Mouse (Mus musculus) limb, embryonic 12.5 days (tissue): ENCODE measurements around the gene Kat6b. TPM values are rescaled to one million over a fixed set of nuclear protein-coding genes. Genes with fewer than 3 reads are reported as not detected.

Experiments
- ATAC-seq: fragments of 200-750 bp; cut with Nextera tagmentation; 2 replicates; pipeline ENCODE4 v1.8.0; 2017; ENCODE audit warnings: low read depth, moderate TSS enrichment; ENCODE audit not compliant: insufficient number of reproducible peaks, insufficient read depth, low FRiP score, low TSS enrichment
- H3K27ac ChIP-seq: fragments of 300-500 bp; sonication (generic); 2 replicates; pipeline ENCODE4 v1.5.1; 2016; ENCODE audit warnings: mild to moderate bottlenecking, moderate library complexity
- H3K27me3 ChIP-seq: fragments of 300-500 bp; sonication (generic); 2 replicates; pipeline ENCODE4 v1.6.1; 2016; ENCODE audit warnings: mild to moderate bottlenecking, moderate library complexity
- H3K36me3 ChIP-seq: fragments of 300-500 bp; sonication (generic); 2 replicates; pipeline ENCODE4 v1.6.1; 2016; ENCODE audit warnings: mild to moderate bottlenecking, moderate library complexity
- H3K4me1 ChIP-seq: fragments of 300-500 bp; sonication (generic); replicated peaks from 2 replicates; pipeline ENCODE4 v1.6.1; 2016
- H3K4me2 ChIP-seq: fragments of 300-500 bp; sonication (generic); 2 replicates; pipeline ENCODE4 v1.6.1; 2016; ENCODE audit warnings: mild to moderate bottlenecking, moderate library complexity
- H3K4me3 ChIP-seq: fragments of 300-500 bp; sonication (generic); replicated peaks from 2 replicates; pipeline ENCODE4 v1.5.1; 2016; ENCODE audit warnings: mild to moderate bottlenecking
- H3K9ac ChIP-seq: fragments of 300-500 bp; sonication (generic); replicated peaks from 2 replicates; pipeline ENCODE4 v1.6.1; 2016; ENCODE audit warnings: mild to moderate bottlenecking, moderate library complexity
- H3K9me3 ChIP-seq: fragments of 300-500 bp; sonication (generic); 2 replicates; pipeline ENCODE4 v1.6.1; 2016; ENCODE audit warnings: mild to moderate bottlenecking, moderate library complexity
- WGBS: fragments of 180-500 bp; shearing (Covaris S2); methylation state at CpG from one replicate; pipeline ENCODE4 v1.1.7; 2016; 5-methylcytosine and 5-hydroxymethylcytosine counted together
- polyA plus RNA-seq: library from polyadenylated mRNA; unstranded; fragments of >200 nt; fragmentation: Nextera tagmentation; extraction: Ambion mirVana; gene quantifications from 2 replicates; pipeline ENCODE4 v1.2.1, GENCODE M21; 2016

The Kat6b gene
- polyA plus RNA-seq, 1 experiment from 2014 or later, result 31.3 TPM

DNA sequence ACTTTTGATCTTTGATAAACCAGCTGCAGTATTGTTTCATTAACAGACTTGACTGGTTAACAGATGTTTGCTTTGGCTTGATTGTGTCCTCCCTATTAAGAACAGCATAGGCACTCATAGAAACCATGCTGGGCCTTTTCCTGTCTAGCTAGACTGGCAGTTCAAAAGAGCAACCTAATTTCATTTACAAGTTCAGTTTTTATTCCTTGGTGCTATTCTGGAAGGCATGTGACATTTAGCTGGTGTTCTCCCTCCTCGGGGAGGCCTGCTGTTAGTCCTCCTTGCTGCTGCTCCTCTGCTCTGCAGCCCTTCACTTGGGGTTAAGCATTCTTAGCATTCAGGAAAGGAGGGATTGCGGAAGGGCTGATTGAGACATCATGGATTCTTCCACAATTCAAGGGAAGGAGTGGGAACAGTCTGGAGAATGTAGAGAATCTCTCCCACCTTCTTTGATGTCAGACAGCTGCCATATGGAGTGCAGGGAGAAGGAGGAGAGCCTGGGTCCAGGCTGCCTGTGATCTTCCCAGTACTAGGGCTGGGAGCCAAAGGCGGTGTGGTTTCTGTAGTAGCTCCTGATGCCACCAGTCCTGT, 42.7 kb downstream of the Kat6b start:
- Histone ChIP-seq H3K36me3 (peaks cover 14% of the 10 kb centered on the region), H3K9ac (no peak overlapping the region), H3K4me2 (no peak overlapping the region; the same call in 1 of the 2 replicates), H3K4me3 (no peak overlapping the region), H3K27ac (peak overlapping the region; percentile 60), H3K9me3 (no peaks in the 10 kb centered on the region), H3K27me3 (no peaks in the 10 kb centered on the region), H3K4me1 (peaks cover 59% of the 10 kb centered on the region)
- no peak for ATAC-seq
- 25% methylated on average over 3 of the region's 3 CpGs for WGBS

DNA sequence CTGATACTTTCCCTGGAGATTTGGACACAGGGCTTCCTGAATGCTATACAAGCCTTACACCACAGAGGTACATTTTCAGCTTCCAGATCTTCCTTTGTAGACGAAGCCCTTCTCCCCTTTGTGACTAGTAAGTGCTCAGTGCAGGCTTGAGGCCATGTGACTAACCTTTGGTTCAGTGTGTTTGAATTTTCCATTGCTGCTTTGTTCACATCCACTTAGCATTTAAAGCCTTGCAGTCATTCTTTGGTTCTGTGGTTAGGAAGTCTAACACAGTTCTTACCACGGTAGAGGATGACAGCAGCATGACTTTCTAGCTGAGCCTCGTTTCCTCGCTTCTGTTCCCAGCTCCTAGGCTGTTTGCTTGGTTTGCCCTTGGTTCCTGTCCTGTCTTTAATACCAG, 44.4 kb downstream of the Kat6b start:
- Histone ChIP-seq H3K27ac (no peak overlapping the region), H3K4me2 (no peak overlapping the region), H3K4me3 (no peak overlapping the region), H3K9ac (no peak overlapping the region), H3K4me1 (peaks cover 53% of the 10 kb centered on the region), H3K27me3 (no peaks in the 10 kb centered on the region), H3K9me3 (no peaks in the 10 kb centered on the region), H3K36me3 (peaks cover 8% of the 10 kb centered on the region)
- 77% methylated on average over 4 of the region's 4 CpGs for WGBS
- ATAC-seq, result no peak

- WGBS, result 59% methylated on average over 4 of the region's 4 CpGs
- no peak overlapping the region for H3K4me3 ChIP-seq
- ATAC-seq, result no peak
- no peak overlapping the region for H3K9ac ChIP-seq
- H3K4me1 ChIP-seq, result peaks cover 23% of the 10 kb centered on the region
- peaks cover 26% of the 10 kb centered on the region for H3K36me3 ChIP-seq
- no peak overlapping the region for H3K27ac ChIP-seq
- no peaks in the 10 kb centered on the region for H3K27me3 ChIP-seq
- H3K4me2 ChIP-seq, result no peak overlapping the region
- no peaks in the 10 kb centered on the region for H3K9me3 ChIP-seq
These were observed 52.3 kb downstream of the Kat6b start for GRCm38 (mm10) chr14:21533566-21533965.

DNA sequence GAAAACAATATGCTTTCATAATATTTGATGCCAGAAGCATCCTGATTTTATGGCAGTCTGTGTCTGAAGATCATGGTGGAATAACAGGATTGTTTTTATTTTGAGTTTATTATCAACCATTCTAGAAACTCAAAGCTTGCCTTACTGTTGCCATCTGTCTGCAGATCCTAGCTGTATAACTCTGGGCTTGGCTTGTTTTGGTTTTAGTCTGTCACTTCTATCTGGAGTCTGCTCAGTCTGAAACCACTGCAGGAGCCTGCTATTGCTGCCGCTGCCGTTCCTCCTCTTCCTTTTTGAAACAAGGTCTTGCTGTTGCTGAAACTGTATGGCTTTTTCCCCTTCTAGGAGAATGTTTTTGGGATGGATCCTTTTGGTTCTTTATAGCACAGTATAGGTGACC, 52.8 kb downstream of the Kat6b start:
- H3K27me3 ChIP-seq, result no peaks in the 10 kb centered on the region
- no peak for ATAC-seq

GRCm38 (mm10) chr14:21534542-21535272, 53.5 kb downstream of the Kat6b start:
- ATAC-seq, result no peak
- Histone ChIP-seq H3K9ac (no peak overlapping the region), H3K27me3 (no peaks in the 10 kb centered on the region), H3K9me3 (no peaks in the 10 kb centered on the region), H3K27ac (no peak overlapping the region), H3K4me3 (no peak overlapping the region), H3K4me1 (peaks cover 19% of the 10 kb centered on the region), H3K4me2 (no peak overlapping the region), H3K36me3 (peaks cover 21% of the 10 kb centered on the region)
- 82% methylated on average over 11 of the region's 11 CpGs for WGBS

More for the DNA sequence above, 52.8 kb downstream of the Kat6b start:
- Histone ChIP-seq H3K4me1 (peaks cover 23% of the 10 kb centered on the region), H3K27ac (no peak overlapping the region), H3K4me2 (no peak overlapping the region), H3K9me3 (no peaks in the 10 kb centered on the region), H3K9ac (no peak overlapping the region), H3K36me3 (peaks cover 26% of the 10 kb centered on the region), H3K4me3 (no peak overlapping the region)
- WGBS, result 76% methylated on average over 2 of the region's 2 CpGs

GRCm38 (mm10) chr14:21536485-21537181, 55.4 kb downstream of the Kat6b start:
- no peak overlapping the region for H3K27ac ChIP-seq
- H3K4me2 ChIP-seq, result no peak overlapping the region
- H3K9me3 ChIP-seq, result 0 out of 2 replicates have a peak, but pooled peaks cover 3% of the 10 kb centered on the region
- 82% methylated on average over 11 of the region's 11 CpGs for WGBS
- no peak for ATAC-seq
- no peak overlapping the region for H3K4me3 ChIP-seq
- H3K36me3 ChIP-seq, result peaks cover 26% of the 10 kb centered on the region
- H3K27me3 ChIP-seq, result no peaks in the 10 kb centered on the region
- H3K9ac ChIP-seq, result no peak overlapping the region
- peaks cover 19% of the 10 kb centered on the region for H3K4me1 ChIP-seq

DNA sequence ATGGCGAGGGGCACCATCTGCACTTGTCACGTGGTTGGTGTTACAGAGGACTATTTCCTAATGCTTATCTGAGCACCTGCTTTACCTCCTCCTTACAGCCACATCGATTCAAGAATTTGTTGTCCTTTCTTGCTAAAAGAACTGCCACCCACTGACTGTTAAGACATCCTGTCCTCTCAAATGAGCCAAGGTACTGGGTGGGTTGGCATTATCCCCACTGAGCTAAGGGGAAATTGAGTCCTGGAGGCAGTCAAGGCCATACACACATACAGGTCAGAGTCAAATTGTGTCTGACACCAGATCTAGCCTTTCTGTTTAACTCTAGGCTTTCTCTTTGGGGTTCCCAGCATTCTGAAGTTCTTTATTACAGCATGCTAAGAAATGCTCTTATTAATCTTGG, 56.6 kb downstream of the Kat6b start:
- Histone ChIP-seq H3K27me3 (no peaks in the 10 kb centered on the region), H3K36me3 (peaks cover 37% of the 10 kb centered on the region), H3K9ac (no peak overlapping the region), H3K9me3 (peaks cover 8% of the 10 kb centered on the region; the same call in 1 of the 2 replicates), H3K4me3 (no peak overlapping the region), H3K27ac (no peak overlapping the region), H3K4me1 (peaks cover 13% of the 10 kb centered on the region), H3K4me2 (no peak overlapping the region)
- ATAC-seq, result no peak
- WGBS, result 89% methylated on average over 3 of the region's 3 CpGs

DNA sequence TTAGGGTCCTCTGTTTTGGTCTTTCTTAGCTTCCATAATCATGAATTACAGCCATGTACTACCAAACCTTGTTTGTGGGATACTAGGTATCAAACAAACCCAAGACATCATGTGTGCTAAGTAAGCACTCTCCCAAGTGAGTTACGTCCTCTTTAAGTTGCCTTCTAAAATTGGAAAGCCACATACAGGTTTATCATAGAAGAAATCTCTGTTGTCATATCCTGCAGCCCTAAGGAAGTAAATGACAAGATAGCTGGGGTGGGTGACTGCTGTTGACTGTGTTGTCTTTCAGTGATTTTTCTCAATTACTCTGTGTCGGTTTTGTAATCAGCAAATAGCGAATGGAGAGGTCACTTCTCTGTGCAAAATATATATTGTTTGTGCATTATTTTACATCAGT, 58.5 kb downstream of the Kat6b start:
- no peak overlapping the region for H3K4me2 ChIP-seq
- peaks cover 5% of the 10 kb centered on the region; the same call in 1 of the 2 replicates for H3K4me1 ChIP-seq
- no peak for ATAC-seq
- no peak overlapping the region for H3K9ac ChIP-seq
- peaks cover 8% of the 10 kb centered on the region; the same call in 1 of the 2 replicates for H3K9me3 ChIP-seq
- 90% methylated on average over 3 of the region's 3 CpGs for WGBS
- peaks cover 31% of the 10 kb centered on the region for H3K36me3 ChIP-seq
- H3K27me3 ChIP-seq, result no peaks in the 10 kb centered on the region
- no peak overlapping the region for H3K27ac ChIP-seq
- H3K4me3 ChIP-seq, result no peak overlapping the region

- Histone ChIP-seq H3K9ac (no peak overlapping the region), H3K4me1 (peaks cover 10% of the 10 kb centered on the region), H3K27ac (no peak overlapping the region), H3K4me3 (no peak overlapping the region), H3K4me2 (no peak overlapping the region), H3K36me3 (peaks cover 27% of the 10 kb centered on the region), H3K9me3 (peaks cover 8% of the 10 kb centered on the region; the same call in 1 of the 2 replicates), H3K27me3 (no peaks in the 10 kb centered on the region)
- ATAC-seq, result no peak
- WGBS, result 77% methylated on average over 3 of the region's 3 CpGs
These were observed 59.1 kb downstream of the Kat6b start for GRCm38 (mm10) chr14:21540361-21540760.

- no peak overlapping the region for H3K9ac ChIP-seq
- ATAC-seq, result no peak
- peaks cover 39% of the 10 kb centered on the region for H3K4me1 ChIP-seq
- H3K4me2 ChIP-seq, result no peak overlapping the region
- peaks cover 17% of the 10 kb centered on the region for H3K36me3 ChIP-seq
- peaks cover 8% of the 10 kb centered on the region; the same call in 1 of the 2 replicates for H3K9me3 ChIP-seq
- H3K27me3 ChIP-seq, result no peaks in the 10 kb centered on the region
- H3K27ac ChIP-seq, result no peak overlapping the region
- whole genome bisulfite sequencing, result 80% methylated on average over 4 of the region's 4 CpGs
- no peak overlapping the region for H3K4me3 ChIP-seq
These were observed 64.3 kb downstream of the Kat6b start for GRCm38 (mm10) chr14:21545529-21545928.

- H3K27me3 ChIP-seq, result no peaks in the 10 kb centered on the region
- no peak for ATAC-seq
- H3K4me3 ChIP-seq, result no peak overlapping the region
- no peak overlapping the region for H3K4me2 ChIP-seq
- H3K27ac ChIP-seq, result no peak overlapping the region
- 69% methylated on average over 3 of the region's 3 CpGs for WGBS
- peaks cover 14% of the 10 kb centered on the region for H3K36me3 ChIP-seq
- H3K9me3 ChIP-seq, result peaks cover 7% of the 10 kb centered on the region; the same call in 1 of the 2 replicates
- peaks cover 39% of the 10 kb centered on the region for H3K4me1 ChIP-seq
- H3K9ac ChIP-seq, result no peak overlapping the region
These were observed 65.1 kb downstream of the Kat6b start for GRCm38 (mm10) chr14:21546351-21546750.
